Mouse (Mus musculus): ENCODE data around the gene Atad5. TPM values are rescaled to one million over a fixed set of nuclear protein-coding genes. Genes with fewer than 3 reads are reported as not detected.

Atad5 gene
- polyA plus RNA-seq, 1 experiment from 2014 or later, result 1.7 TPM

- DNase-seq (ENCODE audit: low spot score), result no peak
- no peak for ATAC-seq
- Histone ChIP-seq H3K4me3 (ENCODE audit: low read depth, low read length) (no peak overlapping the region), H3K27ac (ENCODE audit: low read length) (no peak overlapping the region), H3K4me2 (replicated peaks; ENCODE audit: low read depth, low read length) (no peak overlapping the region), H3K27me3 (replicated peaks; ENCODE audit: insufficient read depth, low read length) (no peaks in the 10 kb centered on the region), H3K9ac (replicated peaks; ENCODE audit: low read depth) (no peak overlapping the region), H3K36me3 (ENCODE audit: insufficient read depth, low read length) (no peaks in the 10 kb centered on the region), H3K9me3 (ENCODE audit: low read length) (no peaks in the 10 kb centered on the region), H3K4me1 (ENCODE audit: insufficient read depth, low read depth, low read length) (no peaks in the 10 kb centered on the region)
- WGBS, result 88% methylated on average over 9 of the region's 9 CpGs
- no peak for TF ChIP-seq EP300 (IDR thresholded peaks at IDR 0.05)
- no peak for TF ChIP-seq CTCF (IDR thresholded peaks at IDR 0.05)
These were observed 78.9 kb downstream of the Atad5 start for GRCm38 (mm10) chr11:80168121-80168520.

GRCm38 (mm10) chr11:80168611-80169249 lies 79.5 kb downstream of the Atad5 start:
- H3K27me3 ChIP-seq (replicated peaks; ENCODE audit: insufficient read depth, low read length), result no peaks in the 10 kb centered on the region
- no peaks in the 10 kb centered on the region for H3K9me3 ChIP-seq (ENCODE audit: low read length)
- no peaks in the 10 kb centered on the region for H3K36me3 ChIP-seq (ENCODE audit: insufficient read depth, low read length)
- TF ChIP-seq CTCF (IDR thresholded peaks at IDR 0.05) (no peak), EP300 (IDR thresholded peaks at IDR 0.05) (no peak)
- no peak overlapping the region for H3K27ac ChIP-seq (ENCODE audit: low read length)
- peak; percentile 52 for ATAC-seq
- no peak for DNase-seq (ENCODE audit: low spot score)
- no peak overlapping the region for H3K4me2 ChIP-seq (replicated peaks; ENCODE audit: low read depth, low read length)
- WGBS, result 66% methylated on average over 4 of the region's 4 CpGs
- H3K4me3 ChIP-seq (ENCODE audit: low read depth, low read length), result no peak overlapping the region
- H3K9ac ChIP-seq (replicated peaks; ENCODE audit: low read depth), result no peak overlapping the region
- no peaks in the 10 kb centered on the region for H3K4me1 ChIP-seq (ENCODE audit: insufficient read depth, low read depth, low read length)

GRCm38 (mm10) chr11:80169629-80170028 lies 80.4 kb downstream of the Atad5 start:
- DNase-seq (ENCODE audit: low spot score) (no peak), ATAC-seq (no peak)

GRCm38 (mm10) chr11:80170351-80170750 lies 81.2 kb downstream of the Atad5 start:
- no peaks in the 10 kb centered on the region for H3K27me3 ChIP-seq (replicated peaks; ENCODE audit: insufficient read depth, low read length)
- no peaks in the 10 kb centered on the region for H3K4me1 ChIP-seq (ENCODE audit: insufficient read depth, low read depth, low read length)
- ATAC-seq (no peak), DNase-seq (ENCODE audit: low spot score) (no peak)
- no peak overlapping the region for H3K9ac ChIP-seq (replicated peaks; ENCODE audit: low read depth)
- no peaks in the 10 kb centered on the region for H3K9me3 ChIP-seq (ENCODE audit: low read length)
- H3K4me2 ChIP-seq (replicated peaks; ENCODE audit: low read depth, low read length), result no peak overlapping the region
- no peak overlapping the region for H3K4me3 ChIP-seq (ENCODE audit: low read depth, low read length)
- H3K36me3 ChIP-seq (ENCODE audit: insufficient read depth, low read length), result no peaks in the 10 kb centered on the region
- TF ChIP-seq EP300 (IDR thresholded peaks at IDR 0.05) (no peak), CTCF (IDR thresholded peaks at IDR 0.05) (no peak)
- no peak overlapping the region for H3K27ac ChIP-seq (ENCODE audit: low read length)
- 61% methylated on average over 5 of the region's 5 CpGs for WGBS

More at GRCm38 (mm10) chr11:80169629-80170028, 80.4 kb downstream of the Atad5 start:
- no peak overlapping the region for H3K9ac ChIP-seq (replicated peaks; ENCODE audit: low read depth)
- no peak for TF ChIP-seq EP300 (IDR thresholded peaks at IDR 0.05)
- no peak for TF ChIP-seq CTCF (IDR thresholded peaks at IDR 0.05)
- no peak overlapping the region for H3K4me2 ChIP-seq (replicated peaks; ENCODE audit: low read depth, low read length)
- WGBS, result 68% methylated on average over 3 of the region's 3 CpGs
- H3K27me3 ChIP-seq (replicated peaks; ENCODE audit: insufficient read depth, low read length), result no peaks in the 10 kb centered on the region
- no peaks in the 10 kb centered on the region for H3K9me3 ChIP-seq (ENCODE audit: low read length)
- no peak overlapping the region for H3K27ac ChIP-seq (ENCODE audit: low read length)
- H3K4me1 ChIP-seq (ENCODE audit: insufficient read depth, low read depth, low read length), result no peaks in the 10 kb centered on the region
- H3K36me3 ChIP-seq (ENCODE audit: insufficient read depth, low read length), result no peaks in the 10 kb centered on the region
- no peak overlapping the region for H3K4me3 ChIP-seq (ENCODE audit: low read depth, low read length)

- Histone ChIP-seq H3K36me3 (ENCODE audit: insufficient read depth, low read length) (no peaks in the 10 kb centered on the region), H3K9me3 (ENCODE audit: low read length) (no peaks in the 10 kb centered on the region), H3K4me1 (ENCODE audit: insufficient read depth, low read depth, low read length) (no peaks in the 10 kb centered on the region), H3K27ac (ENCODE audit: low read length) (no peak overlapping the region), H3K9ac (replicated peaks; ENCODE audit: low read depth) (no peak overlapping the region), H3K4me3 (ENCODE audit: low read depth, low read length) (no peak overlapping the region), H3K27me3 (replicated peaks; ENCODE audit: insufficient read depth, low read length) (no peaks in the 10 kb centered on the region), H3K4me2 (replicated peaks; ENCODE audit: low read depth, low read length) (no peak overlapping the region)
- ATAC-seq, result no peak
- TF ChIP-seq CTCF (IDR thresholded peaks at IDR 0.05) (no peak), EP300 (IDR thresholded peaks at IDR 0.05) (no peak)
- no peak for DNase-seq (ENCODE audit: low spot score)
- WGBS, result 66% methylated on average over 4 of the region's 4 CpGs
These were observed 82.7 kb downstream of the Atad5 start for GRCm38 (mm10) chr11:80171884-80172283.

GRCm38 (mm10) chr11:80173963-80174670 lies 84.9 kb downstream of the Atad5 start:
- DNase-seq (ENCODE audit: low spot score) (no peak), ATAC-seq (no peak)
- WGBS, result 73% methylated on average over 11 of the region's 11 CpGs
- Histone ChIP-seq H3K4me2 (replicated peaks; ENCODE audit: low read depth, low read length) (no peak overlapping the region), H3K9me3 (ENCODE audit: low read length) (no peaks in the 10 kb centered on the region), H3K4me1 (ENCODE audit: insufficient read depth, low read depth, low read length) (no peaks in the 10 kb centered on the region), H3K27ac (ENCODE audit: low read length) (no peak overlapping the region), H3K27me3 (replicated peaks; ENCODE audit: insufficient read depth, low read length) (no peaks in the 10 kb centered on the region), H3K36me3 (ENCODE audit: insufficient read depth, low read length) (no peaks in the 10 kb centered on the region), H3K9ac (replicated peaks; ENCODE audit: low read depth) (no peak overlapping the region), H3K4me3 (ENCODE audit: low read depth, low read length) (no peak overlapping the region)
- TF ChIP-seq CTCF (IDR thresholded peaks at IDR 0.05) (no peak), EP300 (IDR thresholded peaks at IDR 0.05) (no peak)

Data from lung, postnatal 0 days (tissue).